Mouse (Mus musculus) embryonic facial prominence, embryonic 12.5 days (tissue): ENCODE measurements around the gene Alg9. TPM values are rescaled to one million over a fixed set of nuclear protein-coding genes. Genes with fewer than 3 reads are reported as not detected.

Experiments
- ATAC-seq: fragments of 200-750 bp; cut with Nextera tagmentation; 2 replicates; pipeline ENCODE4 v1.8.0; 2017; ENCODE audit not compliant: insufficient number of reproducible peaks, insufficient read depth, low FRiP score, low TSS enrichment
- H3K27ac ChIP-seq: fragments of 300-500 bp; sonication (generic); 2 replicates; pipeline ENCODE4 v1.5.1; 2016; ENCODE audit warnings: mild to moderate bottlenecking
- H3K27me3 ChIP-seq: fragments of 300-500 bp; sonication (generic); 2 replicates; pipeline ENCODE4 v1.6.1; 2016; ENCODE audit warnings: mild to moderate bottlenecking, moderate library complexity
- H3K36me3 ChIP-seq: fragments of 300-500 bp; sonication (generic); 2 replicates; pipeline ENCODE4 v1.6.1; 2016; ENCODE audit warnings: mild to moderate bottlenecking
- H3K4me1 ChIP-seq: fragments of 300-500 bp; sonication (generic); 2 replicates; pipeline ENCODE4 v1.6.1; 2016
- H3K4me2 ChIP-seq: fragments of 300-500 bp; sonication (generic); replicated peaks from 2 replicates; pipeline ENCODE4 v1.6.1; 2016; ENCODE audit warnings: mild to moderate bottlenecking, moderate library complexity
- H3K4me3 ChIP-seq: fragments of 300-500 bp; sonication (generic); 2 replicates; pipeline ENCODE4 v1.5.1; 2016; ENCODE audit warnings: mild to moderate bottlenecking
- H3K9ac ChIP-seq: fragments of 300-500 bp; sonication (generic); 2 replicates; pipeline ENCODE4 v1.6.1; 2016; ENCODE audit warnings: mild to moderate bottlenecking, moderate library complexity
- H3K9me3 ChIP-seq: fragments of 300-500 bp; sonication (generic); 2 replicates; pipeline ENCODE4 v1.6.1; 2016; ENCODE audit warnings: mild to moderate bottlenecking, moderate library complexity
- WGBS: fragments of 180-500 bp; shearing (Covaris S2); methylation state at CpG from one replicate; pipeline ENCODE4 v1.1.7; 2016; 5-methylcytosine and 5-hydroxymethylcytosine counted together
- polyA plus RNA-seq: library from polyadenylated mRNA; unstranded; fragments of >200 nt; fragmentation: Nextera tagmentation; extraction: Ambion mirVana; gene quantifications from 2 replicates; pipeline ENCODE4 v1.2.1, GENCODE M21; 2016

Gene Alg9
- polyA plus RNA-seq, 1 experiment from 2014 or later = 43.9 TPM

DNA sequence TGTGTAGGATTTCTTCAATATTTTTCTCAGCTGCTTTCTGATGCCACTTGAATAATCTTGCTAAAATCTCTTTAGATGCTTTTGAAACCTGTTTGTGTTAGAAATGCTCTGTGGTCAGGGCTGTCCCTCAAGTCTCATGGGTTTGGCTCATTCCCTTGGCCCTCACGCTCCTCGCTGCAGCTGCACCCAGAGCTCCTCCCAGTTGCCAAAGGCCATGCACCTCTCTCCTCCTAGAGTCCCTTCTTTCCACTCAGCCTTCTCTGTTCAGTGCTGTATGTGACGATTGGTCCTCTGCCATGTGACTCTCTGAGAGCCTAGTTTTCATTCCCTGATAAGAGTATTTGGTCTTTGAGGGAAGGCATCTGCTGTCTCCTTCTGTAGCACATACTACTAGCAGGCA lies 102.6 kb downstream of the Alg9 start:
- H3K4me1 ChIP-seq = no peaks in the 10 kb centered on the region
- H3K36me3 ChIP-seq = peaks cover 71% of the 10 kb centered on the region
- H3K27ac ChIP-seq = no peak overlapping the region
- H3K9me3 ChIP-seq = no peaks in the 10 kb centered on the region
- H3K4me3 ChIP-seq = no peak overlapping the region
- no peak for ATAC-seq
- no peak overlapping the region for H3K9ac ChIP-seq
- no peak overlapping the region for H3K4me2 ChIP-seq
- WGBS = 89% methylated on average over 3 of the region's 3 CpGs
- H3K27me3 ChIP-seq = no peaks in the 10 kb centered on the region

GRCm38 (mm10) chr9:50882183-50882582 lies 107.4 kb downstream of the Alg9 start:
- H3K4me3 ChIP-seq = no peak overlapping the region
- H3K4me1 ChIP-seq = peaks cover 21% of the 10 kb centered on the region
- no peaks in the 10 kb centered on the region for H3K9me3 ChIP-seq
- H3K4me2 ChIP-seq = no peak overlapping the region
- 86% methylated on average over 2 of the region's 2 CpGs for WGBS
- no peaks in the 10 kb centered on the region for H3K27me3 ChIP-seq
- ATAC-seq = no peak
- no peak overlapping the region for H3K27ac ChIP-seq
- no peak overlapping the region for H3K9ac ChIP-seq
- H3K36me3 ChIP-seq = peaks cover 43% of the 10 kb centered on the region

DNA sequence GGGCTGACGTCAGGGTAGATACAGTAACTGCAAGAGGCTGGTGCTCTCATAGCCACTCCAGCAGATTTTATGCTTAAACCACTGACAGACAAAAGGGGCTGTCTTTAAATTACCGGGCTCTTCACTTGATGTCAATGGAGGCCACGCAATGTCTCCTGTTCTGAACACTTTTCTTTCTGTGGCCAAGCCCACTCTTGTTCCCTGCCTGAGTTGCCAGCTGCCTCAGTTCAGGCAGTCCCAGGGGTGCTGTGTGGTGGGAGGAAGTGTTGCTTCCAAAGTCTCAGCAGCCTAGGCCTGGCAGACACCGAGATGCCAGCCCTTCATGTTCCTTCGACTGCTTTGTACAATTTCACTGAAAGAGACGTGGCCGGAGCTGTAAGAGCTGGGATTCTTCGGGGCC lies 109.3 kb downstream of the Alg9 start:
- H3K4me2 ChIP-seq = no peak overlapping the region
- H3K36me3 ChIP-seq = peaks cover 29% of the 10 kb centered on the region
- H3K27ac ChIP-seq = peak overlapping the region; percentile 58; the same call in 1 of the 2 replicates
- H3K4me3 ChIP-seq = no peak overlapping the region
- H3K27me3 ChIP-seq = no peaks in the 10 kb centered on the region
- peaks cover 32% of the 10 kb centered on the region for H3K4me1 ChIP-seq
- H3K9me3 ChIP-seq = no peaks in the 10 kb centered on the region
- WGBS = 67% methylated on average over 8 of the region's 8 CpGs
- H3K9ac ChIP-seq = no peak overlapping the region
- no peak for ATAC-seq

- no peak overlapping the region for H3K4me3 ChIP-seq
- peak overlapping the region; percentile 58 for H3K27ac ChIP-seq
- no peaks in the 10 kb centered on the region for H3K9me3 ChIP-seq
- 51% methylated on average over 10 of the region's 10 CpGs for WGBS
- H3K4me2 ChIP-seq = no peak overlapping the region
- no peaks in the 10 kb centered on the region for H3K27me3 ChIP-seq
- H3K9ac ChIP-seq = no peak overlapping the region
- peaks cover 35% of the 10 kb centered on the region for H3K4me1 ChIP-seq
- H3K36me3 ChIP-seq = peaks cover 22% of the 10 kb centered on the region
- no peak for ATAC-seq
These were observed 110.2 kb downstream of the Alg9 start for GRCm38 (mm10) chr9:50884741-50885599.

DNA sequence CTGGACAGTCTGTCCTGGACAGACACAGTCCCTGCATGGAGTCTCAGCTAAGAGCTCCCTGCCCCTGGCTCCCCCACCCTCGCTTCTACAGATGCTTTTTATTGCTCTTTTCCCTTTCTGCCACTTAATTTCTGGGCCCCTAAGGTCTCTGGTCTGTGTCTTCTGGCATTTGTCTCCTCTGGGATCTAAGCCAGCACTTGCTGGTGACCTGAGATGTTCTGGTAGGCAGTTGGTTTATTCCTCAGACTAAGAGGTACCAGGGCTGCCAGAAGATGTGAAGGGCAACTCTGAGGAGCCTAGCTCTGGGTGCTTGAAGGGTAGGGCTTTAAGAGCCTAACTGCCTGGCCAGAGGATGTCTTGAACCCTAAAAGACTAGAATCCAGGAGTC lies 110.8 kb downstream of the Alg9 start:
- H3K4me2 ChIP-seq = no peak overlapping the region
- H3K36me3 ChIP-seq = peaks cover 20% of the 10 kb centered on the region; the same call in 1 of the 2 replicates
- H3K4me1 ChIP-seq = peaks cover 35% of the 10 kb centered on the region
- H3K9ac ChIP-seq = no peak overlapping the region
- ATAC-seq = no peak
- WGBS = 77% methylated on average over 1 of the region's 1 CpGs
- H3K27ac ChIP-seq = 0 out of 2 replicates have a peak overlapping the region, but pooled peaks have one; percentile 12
- H3K4me3 ChIP-seq = no peak overlapping the region
- no peaks in the 10 kb centered on the region for H3K27me3 ChIP-seq
- H3K9me3 ChIP-seq = no peaks in the 10 kb centered on the region

DNA sequence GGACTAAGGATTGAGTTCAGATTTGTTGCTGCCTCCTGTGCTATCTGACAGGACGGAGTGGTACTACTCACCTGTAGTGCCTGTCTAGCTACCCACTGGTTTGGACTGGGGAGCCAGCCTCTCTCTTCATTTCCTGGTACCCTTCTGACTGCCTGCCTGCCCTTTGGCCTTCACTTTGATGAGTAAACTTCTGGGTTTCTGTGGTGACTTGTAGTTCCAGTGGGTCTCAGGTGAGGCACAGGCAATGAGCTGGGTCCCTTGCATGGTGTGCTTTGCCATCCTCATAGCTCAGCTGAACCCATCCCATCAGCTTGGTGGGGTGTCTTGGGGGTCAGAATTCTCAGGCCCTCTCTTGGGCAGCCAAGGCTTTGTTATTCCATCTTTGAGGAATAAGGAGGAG lies 112.1 kb downstream of the Alg9 start:
- no peak overlapping the region for H3K4me2 ChIP-seq
- no peaks in the 10 kb centered on the region for H3K27me3 ChIP-seq
- 88% methylated on average over 1 of the region's 1 CpGs for WGBS
- no peak overlapping the region for H3K4me3 ChIP-seq
- peaks cover 35% of the 10 kb centered on the region for H3K4me1 ChIP-seq
- no peak for ATAC-seq
- H3K27ac ChIP-seq = no peak overlapping the region
- H3K9me3 ChIP-seq = no peaks in the 10 kb centered on the region
- no peak overlapping the region for H3K9ac ChIP-seq
- 0 out of 2 replicates have a peak, but pooled peaks cover 15% of the 10 kb centered on the region for H3K36me3 ChIP-seq

DNA sequence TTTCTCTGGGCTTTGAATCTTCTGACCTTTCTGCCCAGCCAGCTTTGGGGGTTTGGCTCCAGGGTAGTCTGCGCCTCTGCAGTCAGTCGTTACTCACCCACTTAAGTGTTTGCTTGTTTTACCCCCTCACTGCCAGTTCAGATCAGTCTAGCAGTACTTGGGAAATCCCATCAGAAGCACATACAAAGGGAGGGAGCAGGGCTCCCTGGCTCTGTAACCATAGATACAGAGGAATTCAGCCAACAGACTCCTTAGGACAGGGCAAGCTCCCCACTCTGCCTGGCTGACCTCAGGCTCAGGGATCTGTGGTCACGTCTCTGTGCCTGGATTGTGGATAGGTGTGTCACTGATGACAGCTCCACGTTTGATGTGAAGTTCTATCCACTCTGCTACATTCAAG lies 112.5 kb downstream of the Alg9 start:
- H3K27me3 ChIP-seq = no peaks in the 10 kb centered on the region
- no peak for ATAC-seq
- H3K36me3 ChIP-seq = 0 out of 2 replicates have a peak, but pooled peaks cover 15% of the 10 kb centered on the region
- no peak overlapping the region for H3K4me3 ChIP-seq
- no peak overlapping the region for H3K4me2 ChIP-seq
- WGBS = 42% methylated on average over 4 of the region's 4 CpGs
- no peak overlapping the region for H3K9ac ChIP-seq
- peaks cover 35% of the 10 kb centered on the region for H3K4me1 ChIP-seq
- no peak overlapping the region for H3K27ac ChIP-seq
- H3K9me3 ChIP-seq = no peaks in the 10 kb centered on the region

- no peak for ATAC-seq
- Histone ChIP-seq H3K4me1 (peaks cover 33% of the 10 kb centered on the region), H3K27me3 (no peaks in the 10 kb centered on the region), H3K4me3 (no peak overlapping the region), H3K27ac (no peak overlapping the region), H3K4me2 (no peak overlapping the region), H3K9me3 (no peaks in the 10 kb centered on the region), H3K36me3 (peaks cover 8% of the 10 kb centered on the region; the same call in 1 of the 2 replicates), H3K9ac (no peak overlapping the region)
- WGBS = 58% methylated on average over 6 of the region's 6 CpGs
These were observed 114.4 kb downstream of the Alg9 start for GRCm38 (mm10) chr9:50889211-50889610.

DNA sequence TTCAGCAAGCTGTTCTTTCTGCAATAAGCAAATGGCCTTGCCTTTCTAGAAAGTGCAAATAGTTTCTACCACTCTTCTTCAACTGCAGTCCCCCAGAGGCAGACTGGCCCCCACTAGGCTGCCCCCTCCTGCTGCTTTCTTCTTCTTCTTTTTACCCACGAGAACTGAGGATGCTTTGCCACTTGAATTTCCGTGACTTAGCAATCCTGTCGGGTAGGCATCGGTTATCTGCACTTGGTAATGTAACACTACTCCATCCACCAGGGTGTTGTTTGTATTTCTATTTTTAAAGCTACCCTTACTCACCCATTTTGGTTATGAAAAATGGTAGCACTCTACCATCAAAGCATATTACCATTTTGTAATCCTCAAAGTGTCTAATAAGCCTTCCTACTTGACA lies 115.1 kb downstream of the Alg9 start:
- Histone ChIP-seq H3K9me3 (no peaks in the 10 kb centered on the region), H3K4me1 (peaks cover 25% of the 10 kb centered on the region), H3K4me3 (no peak overlapping the region), H3K9ac (no peak overlapping the region), H3K27ac (no peak overlapping the region), H3K36me3 (peaks cover 8% of the 10 kb centered on the region; the same call in 1 of the 2 replicates), H3K4me2 (no peak overlapping the region), H3K27me3 (no peaks in the 10 kb centered on the region)
- 71% methylated on average over 4 of the region's 4 CpGs for WGBS
- no peak for ATAC-seq

- no peak for ATAC-seq
- Histone ChIP-seq H3K9ac (no peak overlapping the region), H3K4me3 (no peak overlapping the region), H3K4me1 (peaks cover 19% of the 10 kb centered on the region; the same call in 1 of the 2 replicates), H3K27ac (no peak overlapping the region), H3K27me3 (no peaks in the 10 kb centered on the region), H3K9me3 (no peaks in the 10 kb centered on the region), H3K36me3 (peaks cover 12% of the 10 kb centered on the region), H3K4me2 (no peak overlapping the region)
- WGBS = 82% methylated on average over 3 of the region's 3 CpGs
These were observed 115.8 kb downstream of the Alg9 start for GRCm38 (mm10) chr9:50890494-50891090.
